Mouse (Mus musculus) liver, embryonic 13.5 days (tissue): ENCODE measurements around the gene 5430419D17Rik. TPM values are rescaled to one million over a fixed set of nuclear protein-coding genes. Genes with fewer than 3 reads are reported as not detected.

Experiments used
- ATAC-seq: fragments of 200-750 bp; cut with Nextera tagmentation; 2 replicates; pipeline ENCODE4 v1.8.0; 2017; ENCODE audit warnings: low read depth, mild to moderate bottlenecking, moderate number of reproducible peaks, moderate library complexity
- DNase-seq: peaks from one replicate; pipeline ENCODE4 v3.0.0; 2022
- H3K27ac ChIP-seq: fragments of 300-500 bp; sonication (generic); 2 replicates; pipeline ENCODE4 v1.5.1; 2015; ENCODE audit warnings: moderate library complexity, mild to moderate bottlenecking, inconsistent platforms
- H3K27me3 ChIP-seq: fragments of 300-500 bp; sonication (generic); 2 replicates; pipeline ENCODE4 v1.6.1; 2015; ENCODE audit warnings: mild to moderate bottlenecking, inconsistent platforms
- H3K36me3 ChIP-seq: fragments of 300-500 bp; sonication (generic); 2 replicates; pipeline ENCODE4 v1.6.1; 2015; ENCODE audit warnings: mild to moderate bottlenecking, inconsistent platforms
- H3K4me1 ChIP-seq: fragments of 300-500 bp; sonication (generic); replicated peaks from 2 replicates; pipeline ENCODE4 v1.6.1; 2015; ENCODE audit warnings: inconsistent platforms
- H3K4me2 ChIP-seq: fragments of 300-500 bp; sonication (generic); 2 replicates; pipeline ENCODE4 v1.6.1; 2015; ENCODE audit warnings: inconsistent platforms, mild to moderate bottlenecking, moderate library complexity
- H3K4me3 ChIP-seq: fragments of 300-500 bp; sonication (generic); replicated peaks from 2 replicates; pipeline ENCODE4 v1.5.1; 2015; ENCODE audit warnings: mild to moderate bottlenecking, inconsistent platforms
- H3K9ac ChIP-seq: fragments of 300-500 bp; sonication (generic); 2 replicates; pipeline ENCODE4 v1.6.1; 2015; ENCODE audit warnings: mild to moderate bottlenecking, inconsistent platforms
- H3K9me3 ChIP-seq: fragments of 300-500 bp; sonication (generic); replicated peaks from 2 replicates; pipeline ENCODE4 v1.6.1; 2016; ENCODE audit warnings: inconsistent platforms
- WGBS: fragments of 180-500 bp; shearing (Covaris S2); methylation state at CpG from one replicate; pipeline ENCODE4 v1.1.7; 2015; ENCODE audit not compliant: insufficient replicate concordance; 5-methylcytosine and 5-hydroxymethylcytosine counted together
- polyA plus RNA-seq: library from polyadenylated mRNA; unstranded; fragments of >200 nt; fragmentation: Nextera tagmentation; extraction: Ambion mirVana; gene quantifications from 2 replicates; pipeline ENCODE4 v1.2.1, GENCODE M21; 2015

5430419D17Rik gene
- not detected in 2 replicates for polyA plus RNA-seq

DNA sequence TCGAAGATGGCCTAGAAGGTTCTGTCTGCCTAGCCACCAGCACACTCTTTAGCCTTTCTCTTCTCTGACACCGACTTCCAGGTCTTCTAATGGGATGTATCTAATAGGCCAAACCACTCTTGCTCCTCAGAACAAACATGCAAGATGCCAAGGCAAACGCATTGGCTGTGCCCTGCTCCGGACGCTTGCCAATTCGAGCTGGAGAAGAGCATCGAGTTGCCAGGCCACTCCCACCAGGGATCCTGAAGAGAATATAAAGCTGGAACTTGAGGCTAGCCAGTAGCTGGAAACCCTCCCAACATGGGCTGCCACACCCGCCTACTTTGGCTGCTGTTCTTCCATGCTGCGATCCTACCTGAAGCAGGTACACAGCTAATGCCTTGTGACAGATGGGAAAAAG lies at the start of gene 5430419D17Rik:
TSS of gene 5430419D17Rik (plus strand) at position 282 of the 400 bp plus-strand sequence.
- DNase-seq (no peak), ATAC-seq (no peak)
- 66% methylated on average over 9 of the region's 9 CpGs for WGBS
- Histone ChIP-seq H3K27ac (no peak within 1 kb of the TSS), H3K4me2 (no peak within 1 kb of the TSS), H3K9me3 (no peaks in the 10 kb centered on the region), H3K4me1 (no peaks in the 10 kb centered on the region), H3K9ac (no peak within 1 kb of the TSS), H3K27me3 (no peaks in the 10 kb centered on the region), H3K36me3 (no peaks in the 10 kb centered on the region), H3K4me3 (no peak within 1 kb of the TSS)

GRCm38 (mm10) chr7:131130021-131130420 lies 44.2 kb upstream of the 5430419D17Rik start:
- no peaks in the 10 kb centered on the region for H3K36me3 ChIP-seq
- DNase-seq = no peak
- WGBS = 67% methylated on average over 12 of the region's 12 CpGs

DNA sequence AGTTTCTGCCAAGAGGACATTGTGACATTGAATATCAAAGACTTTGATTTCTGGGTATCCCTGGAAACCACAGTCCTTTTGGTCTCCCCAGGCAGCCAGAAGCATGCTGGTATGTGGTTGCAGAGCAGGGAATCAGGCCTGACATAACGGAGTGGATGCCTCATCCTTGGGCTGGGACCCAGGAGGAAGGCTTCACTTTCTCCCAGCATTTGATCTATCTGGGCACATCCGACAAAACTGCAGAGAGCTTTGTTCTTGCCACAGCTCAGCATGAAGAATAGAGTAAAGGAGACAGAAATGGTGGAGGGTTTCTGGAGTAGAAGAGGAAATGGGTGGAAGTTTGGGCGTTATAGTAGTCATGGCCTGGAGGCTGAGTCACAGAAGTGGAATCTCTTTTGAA lies 41.0 kb upstream of the 5430419D17Rik start:
- Histone ChIP-seq H3K4me3 (no peak overlapping the region), H3K9ac (no peak overlapping the region), H3K4me2 (no peak overlapping the region), H3K9me3 (peaks cover 8% of the 10 kb centered on the region; the same call in 1 of the 2 replicates), H3K4me1 (no peaks in the 10 kb centered on the region), H3K36me3 (no peaks in the 10 kb centered on the region), H3K27ac (no peak overlapping the region), H3K27me3 (no peaks in the 10 kb centered on the region)
- DNase-seq = no peak
- no peak for ATAC-seq
- 34% methylated on average over 3 of the region's 3 CpGs for WGBS

More at GRCm38 (mm10) chr7:131130021-131130420, 44.2 kb upstream of the 5430419D17Rik start:
- Histone ChIP-seq H3K27me3 (no peaks in the 10 kb centered on the region), H3K4me3 (no peak overlapping the region), H3K9me3 (peaks cover 4% of the 10 kb centered on the region; the same call in 1 of the 2 replicates), H3K4me2 (no peak overlapping the region), H3K27ac (no peak overlapping the region), H3K9ac (no peak overlapping the region), H3K4me1 (no peaks in the 10 kb centered on the region)
- ATAC-seq = no peak

- Histone ChIP-seq H3K36me3 (no peaks in the 10 kb centered on the region), H3K4me1 (no peaks in the 10 kb centered on the region), H3K27me3 (no peaks in the 10 kb centered on the region), H3K27ac (no peak within 1 kb of the TSS), H3K9me3 (no peaks in the 10 kb centered on the region), H3K4me3 (no peak within 1 kb of the TSS), H3K4me2 (no peak within 1 kb of the TSS), H3K9ac (no peak within 1 kb of the TSS)
- WGBS = 71% methylated on average over 2 of the region's 2 CpGs
- DNase-seq = no peak
- no peak for ATAC-seq
Measured at GRCm38 (mm10) chr7:131146214-131146613, 28.0 kb upstream of the 5430419D17Rik start, which contains the start of gene 4933402N03Rik. TSS of gene 4933402N03Rik (minus strand) at chr7:131146314.

DNA sequence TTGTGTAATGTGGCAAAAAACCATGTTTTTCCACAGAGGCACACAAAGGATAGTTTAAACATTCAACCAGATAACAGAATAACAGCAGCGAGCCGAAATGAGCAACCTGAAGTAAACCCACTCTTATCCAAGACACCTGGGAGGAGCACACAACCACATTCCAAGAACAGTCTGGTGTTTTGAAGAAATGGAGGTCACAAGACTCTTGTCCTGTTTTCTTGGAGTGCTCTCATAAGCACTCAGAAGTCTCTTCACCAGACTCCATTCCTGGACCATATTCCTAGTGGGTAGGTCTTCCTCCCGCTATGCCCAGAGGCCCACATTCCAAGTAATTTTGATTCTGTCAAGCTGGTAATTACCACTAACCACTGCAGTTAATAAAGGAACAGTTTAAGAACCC lies 24.0 kb upstream of the 5430419D17Rik start:
- H3K36me3 ChIP-seq = no peaks in the 10 kb centered on the region
- H3K27me3 ChIP-seq = no peaks in the 10 kb centered on the region
- DNase-seq (no peak), ATAC-seq (no peak)
- H3K9me3 ChIP-seq = no peaks in the 10 kb centered on the region
- H3K4me1 ChIP-seq = no peaks in the 10 kb centered on the region
- no peak overlapping the region for H3K4me3 ChIP-seq
- H3K4me2 ChIP-seq = no peak overlapping the region
- 72% methylated on average over 3 of the region's 3 CpGs for WGBS
- no peak overlapping the region for H3K27ac ChIP-seq
- no peak overlapping the region for H3K9ac ChIP-seq

- Histone ChIP-seq H3K4me2 (no peak overlapping the region), H3K9ac (no peak overlapping the region), H3K27ac (no peak overlapping the region), H3K27me3 (no peaks in the 10 kb centered on the region), H3K36me3 (no peaks in the 10 kb centered on the region), H3K4me1 (no peaks in the 10 kb centered on the region), H3K9me3 (no peaks in the 10 kb centered on the region), H3K4me3 (no peak overlapping the region)
- DNase-seq = no peak
- ATAC-seq = no peak
- 19% methylated on average over 5 of the region's 5 CpGs for WGBS
Measured at GRCm38 (mm10) chr7:131153044-131153443, 21.2 kb upstream of the 5430419D17Rik start.

DNA sequence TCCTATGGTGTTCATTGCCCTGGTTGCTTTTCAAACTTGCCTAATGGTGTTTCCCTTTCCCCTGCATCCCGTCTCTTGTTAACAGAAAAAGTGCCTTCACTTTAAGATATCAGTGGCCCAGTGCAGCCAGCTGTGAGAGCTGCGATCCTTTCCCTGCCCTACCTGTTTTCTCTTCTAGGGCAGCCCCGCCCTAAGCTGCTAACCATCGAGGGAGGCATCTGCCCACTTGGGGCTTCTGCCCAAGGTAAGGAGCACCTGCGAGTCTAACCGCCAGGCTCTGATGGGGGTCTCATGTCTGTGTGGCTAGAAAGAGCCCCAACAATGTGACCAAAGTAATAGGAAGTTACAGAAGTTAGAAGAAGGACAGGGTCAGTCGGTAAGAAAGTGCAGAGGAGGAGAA lies 12.0 kb upstream of the 5430419D17Rik start:
- H3K27ac ChIP-seq = no peak overlapping the region
- 47% methylated on average over 7 of the region's 7 CpGs for whole genome bisulfite sequencing
- H3K4me2 ChIP-seq = no peak overlapping the region
- H3K36me3 ChIP-seq = no peaks in the 10 kb centered on the region
- no peaks in the 10 kb centered on the region for H3K4me1 ChIP-seq
- no peaks in the 10 kb centered on the region for H3K9me3 ChIP-seq
- ATAC-seq (no peak), DNase-seq (no peak)
- no peak overlapping the region for H3K4me3 ChIP-seq
- H3K27me3 ChIP-seq = no peaks in the 10 kb centered on the region
- H3K9ac ChIP-seq = no peak overlapping the region

GRCm38 (mm10) chr7:131167771-131168170 lies 6.4 kb upstream of the 5430419D17Rik start:
- no peak overlapping the region for H3K4me3 ChIP-seq
- no peaks in the 10 kb centered on the region for H3K36me3 ChIP-seq
- DNase-seq = no peak
- H3K4me1 ChIP-seq = no peaks in the 10 kb centered on the region
- H3K4me2 ChIP-seq = no peak overlapping the region
- no peak overlapping the region for H3K27ac ChIP-seq
- no peaks in the 10 kb centered on the region for H3K9me3 ChIP-seq
- H3K27me3 ChIP-seq = no peaks in the 10 kb centered on the region
- ATAC-seq = no peak
- WGBS = 53% methylated on average over 3 of the region's 3 CpGs
- no peak overlapping the region for H3K9ac ChIP-seq

DNA sequence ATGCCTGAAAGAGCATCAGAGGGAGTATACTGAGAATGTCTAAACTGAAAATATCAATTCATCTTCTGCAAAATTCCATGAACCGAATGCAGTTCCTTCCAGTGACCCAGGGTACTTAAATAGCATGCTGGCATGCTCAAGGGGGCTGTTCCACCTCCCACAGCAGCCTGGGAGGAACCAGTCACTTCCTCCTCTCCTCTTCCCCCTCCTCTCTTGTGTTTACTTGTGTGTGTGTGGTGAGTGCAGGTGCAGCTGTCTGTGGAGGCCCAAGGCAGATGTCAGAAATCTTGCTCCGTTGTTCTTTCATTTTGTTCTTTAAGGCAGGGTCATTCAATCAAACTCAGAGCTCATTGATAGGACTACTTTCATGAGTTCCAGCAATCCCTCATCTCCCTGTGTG lies 5.1 kb upstream of the 5430419D17Rik start:
- no peak overlapping the region for H3K4me3 ChIP-seq
- no peak overlapping the region for H3K4me2 ChIP-seq
- no peaks in the 10 kb centered on the region for H3K27me3 ChIP-seq
- no peak overlapping the region for H3K9ac ChIP-seq
- no peak for ATAC-seq
- no peaks in the 10 kb centered on the region for H3K36me3 ChIP-seq
- no peaks in the 10 kb centered on the region for H3K9me3 ChIP-seq
- H3K27ac ChIP-seq = no peak overlapping the region
- 31% methylated on average over 2 of the region's 2 CpGs for WGBS
- DNase-seq = no peak
- no peaks in the 10 kb centered on the region for H3K4me1 ChIP-seq

GRCm38 (mm10) chr7:131182685-131183084 lies 8.5 kb downstream of the 5430419D17Rik start:
- no peak for DNase-seq
- Histone ChIP-seq H3K9ac (no peak overlapping the region), H3K4me2 (no peak overlapping the region), H3K9me3 (no peaks in the 10 kb centered on the region), H3K27ac (no peak overlapping the region), H3K36me3 (no peaks in the 10 kb centered on the region), H3K27me3 (no peaks in the 10 kb centered on the region), H3K4me1 (no peaks in the 10 kb centered on the region), H3K4me3 (no peak overlapping the region)
- ATAC-seq = no peak
- WGBS = 31% methylated on average over 4 of the region's 4 CpGs

- H3K4me1 ChIP-seq = no peaks in the 10 kb centered on the region
- DNase-seq (no peak), ATAC-seq (no peak)
- H3K4me2 ChIP-seq = no peak overlapping the region
- H3K27me3 ChIP-seq = no peaks in the 10 kb centered on the region
- H3K9me3 ChIP-seq = no peaks in the 10 kb centered on the region
- 46% methylated on average over 8 of the region's 8 CpGs for WGBS
- no peaks in the 10 kb centered on the region for H3K36me3 ChIP-seq
- H3K27ac ChIP-seq = no peak overlapping the region
- no peak overlapping the region for H3K4me3 ChIP-seq
- H3K9ac ChIP-seq = no peak overlapping the region
Measured at GRCm38 (mm10) chr7:131184339-131184738, 10.1 kb downstream of the 5430419D17Rik start.

GRCm38 (mm10) chr7:131187047-131187446 lies 12.8 kb downstream of the 5430419D17Rik start:
- ATAC-seq (no peak), DNase-seq (no peak)
- Histone ChIP-seq H3K27ac (no peak overlapping the region), H3K4me3 (no peak overlapping the region), H3K9ac (no peak overlapping the region), H3K4me1 (no peaks in the 10 kb centered on the region), H3K4me2 (no peak overlapping the region), H3K36me3 (no peaks in the 10 kb centered on the region), H3K27me3 (no peaks in the 10 kb centered on the region), H3K9me3 (no peaks in the 10 kb centered on the region)
- 62% methylated on average over 8 of the region's 8 CpGs for WGBS
